Mouse (Mus musculus): ENCODE measurements around the gene Sdha.

- TF ChIP-seq CTCF (conservative IDR thresholded peaks at IDR 0.05; ENCODE audit: low read length) (no peak), POU5F1 (IDR thresholded peaks at IDR 0.05; ENCODE audit: borderline replicate concordance, low read length) (no peak), NANOG (IDR thresholded peaks at IDR 0.05; ENCODE audit: borderline replicate concordance, low read length) (no peak)
Observed at GRCm38 (mm10) chr13:74363859-74364235, 13.8 kb upstream of the Sdha start, which contains the start of gene Lrrc14b.

Measured in E14TG2a.4 (cell line).